Mouse (Mus musculus): ENCODE measurements at regions not wholly inside any gene's neighbourhood (a gene's known extent, or its start where the extent isn't known, plus 50 kb on each side); places are given as distances from the start of the nearest gene placed in this dataset.

- DNase-seq (ENCODE audit: low spot score): no peak
Observed at GRCm38 (mm10) chr9:63850316-63850693, 92.5 kb upstream of the Smad3 start.

- DNase-seq (ENCODE audit: low spot score): no peak
Observed at GRCm38 (mm10) chr9:63849564-63850315, 91.9 kb upstream of the Smad3 start.

GRCm38 (mm10) chr9:63843883-63844485, 86.2 kb upstream of the Smad3 start:
- DNase-seq (ENCODE audit: low spot score): peak; percentile 52

- DNase-seq (ENCODE audit: low spot score): no peak
Observed at GRCm38 (mm10) chr9:63843431-63843830, 85.6 kb upstream of the Smad3 start.

- DNase-seq (ENCODE audit: low spot score): no peak
Observed at GRCm38 (mm10) chr9:63841102-63841501, 83.3 kb upstream of the Smad3 start.

- no peak for DNase-seq (ENCODE audit: low spot score)
Observed at GRCm38 (mm10) chr9:63838996-63839772, 81.4 kb upstream of the Smad3 start.

- DNase-seq (ENCODE audit: low spot score): no peak
Observed at GRCm38 (mm10) chr9:63837552-63837951, 79.8 kb upstream of the Smad3 start.

GRCm38 (mm10) chr9:63836565-63837284, 78.9 kb upstream of the Smad3 start:
- no peak for DNase-seq (ENCODE audit: low spot score)

GRCm38 (mm10) chr9:63836036-63836435, 78.2 kb upstream of the Smad3 start:
- no peak for DNase-seq (ENCODE audit: low spot score)

GRCm38 (mm10) chr9:63834416-63834815, 76.6 kb upstream of the Smad3 start:
- no peak for DNase-seq (ENCODE audit: low spot score)

GRCm38 (mm10) chr9:63818163-63818562, 60.4 kb upstream of the Smad3 start:
- no peak for DNase-seq (ENCODE audit: low spot score)

- no peak for DNase-seq (ENCODE audit: low spot score)
Observed at GRCm38 (mm10) chr9:63816540-63816939, 58.7 kb upstream of the Smad3 start.

GRCm38 (mm10) chr9:63809901-63810587, 52.2 kb upstream of the Smad3 start:
- no peak for DNase-seq (ENCODE audit: low spot score)
